Comparison of ENCODE assay signal across 12 mouse cellular contexts in genomic region chr2:72090061-72090460, GRCm38 (mm10).
"Had no signal": no experiment of that assay in that cellular context is flagged by ENCODE, and none has a peak within 500 bp of the region (broad histone marks: within the 10 kb centered on the region; RNA-seq: fewer than 3 reads in every experiment).

No protein-coding gene starts in this region.

- DNase-seq: lung, embryonic 14.5 days; lung, postnatal 10 days; lung, postnatal 4 days; midbrain, embryonic 14.5 days; retina, postnatal 1 day; right cerebral cortex, adult 18-20 months; right cerebral cortex, postnatal 25 days; right cerebral cortex, postnatal 4 days; spleen, adult 18-20 months; thymus, adult 18-20 months; thymus, postnatal 14 days; thymus, postnatal 36 days had no signal
